Comparison of ENCODE assay signal across 7 mouse cellular contexts in genomic region chr17:29077786-29078509, GRCm38 (mm10). TPM values are rescaled to one million over a fixed set of nuclear protein-coding genes. Genes with fewer than 3 reads are reported as not detected.
A peak's percentile ranks its signal among the peaks of the same experiment; 100 is the strongest.
DNase-seq lines count a peak whose midpoint lies in the region; ATAC-seq and TF ChIP-seq lines count a peak whose summit lies in the region.

No protein-coding gene starts in this region.

- no peak for DNase-seq in thymus, adult 2 months
- no peak for DNase-seq in thymus, postnatal 0 days (ENCODE audit: low spot score)
- peak; percentile 36 for DNase-seq in hindbrain, embryonic 10.5 days (ENCODE audit: low spot score)
- peak; percentile 55 for DNase-seq in limb, embryonic 10.5 days (ENCODE audit: low spot score)

- no peaks in the 10 kb centered on the region; the same call in 1 of the 2 replicates for H3K27me3 ChIP-seq in thymus, adult 2 months (ENCODE audit: control insufficient read depth, insufficient read depth, low read length)
- peaks cover 59% of the 10 kb centered on the region for H3K27me3 ChIP-seq in hindbrain, embryonic 10.5 days (ENCODE audit: insufficient read depth, poor library complexity, severe bottlenecking)
- H3K27me3 ChIP-seq in limb, embryonic 10.5 days (ENCODE audit: low read depth, poor library complexity, severe bottlenecking) = peaks cover 50% of the 10 kb centered on the region
- H3K27me3 ChIP-seq in midbrain, embryonic 13.5 days = peaks cover 34% of the 10 kb centered on the region

- ATAC-seq in midbrain, embryonic 13.5 days = 0 out of 2 replicates have a peak, but pooled peaks have one; percentile 63
- no peak for ATAC-seq in monocyte, adult 5-6 weeks (replicated peaks; ENCODE audit: insufficient number of reproducible peaks, low FRiP score, low TSS enrichment, poor library complexity, severe bottlenecking)

- H3K4me3 ChIP-seq in thymus, adult 2 months (ENCODE audit: control insufficient read depth, insufficient read depth, low read length) = peak overlapping the region; percentile 41
- peak overlapping the region; percentile 10; the same call in 1 of the 2 replicates for H3K4me3 ChIP-seq in cortical plate, adult 2 months (ENCODE audit: insufficient read depth, low read length)
- peak overlapping the region; percentile 40 for H3K4me3 ChIP-seq in hindbrain, embryonic 10.5 days
- H3K4me3 ChIP-seq in limb, embryonic 10.5 days = peak overlapping the region; percentile 34
- H3K4me3 ChIP-seq in midbrain, embryonic 13.5 days (replicated peaks) = peak overlapping the region; percentile 12; the same call in 1 of the 2 replicates

- no peak for TF ChIP-seq POLR2A in thymus, adult 2 months (IDR thresholded peaks at IDR 0.05; ENCODE audit: control insufficient read depth, extremely low read depth, insufficient read depth, low read length, poor library complexity)
- no peak for TF ChIP-seq POLR2A in cortical plate, adult 2 months (IDR thresholded peaks at IDR 0.05; ENCODE audit: extremely low read depth, insufficient read depth, low read length)

- H3K36me3 ChIP-seq in thymus, adult 2 months (ENCODE audit: control insufficient read depth, insufficient read depth, low read length) = no peaks in the 10 kb centered on the region
- H3K36me3 ChIP-seq in hindbrain, embryonic 10.5 days = no peaks in the 10 kb centered on the region
- no peaks in the 10 kb centered on the region for H3K36me3 ChIP-seq in limb, embryonic 10.5 days
- H3K36me3 ChIP-seq in midbrain, embryonic 13.5 days = no peaks in the 10 kb centered on the region

- no peak for TF ChIP-seq CTCF in thymus, adult 2 months (IDR thresholded peaks at IDR 0.05; ENCODE audit: borderline replicate concordance, control insufficient read depth, extremely low read depth, insufficient read depth, low read length, poor library complexity)
- no peak for TF ChIP-seq CTCF in cortical plate, adult 2 months (IDR thresholded peaks at IDR 0.05; ENCODE audit: extremely low read depth, insufficient read depth, low read length)

- peak overlapping the region; percentile 37 for H3K4me2 ChIP-seq in midbrain, embryonic 13.5 days (replicated peaks)

- H3K9ac ChIP-seq in midbrain, embryonic 13.5 days (replicated peaks) = 0 out of 2 replicates have a peak overlapping the region, but pooled peaks have one; percentile 32

- peaks cover 33% of the 10 kb centered on the region for H3K4me1 ChIP-seq in thymus, adult 2 months (replicated peaks; ENCODE audit: control insufficient read depth, insufficient read depth, low read length)
- H3K4me1 ChIP-seq in cortical plate, adult 2 months (ENCODE audit: control insufficient read depth, insufficient read depth, low read length) = peaks cover 2% of the 10 kb centered on the region; the same call in 1 of the 2 replicates
- peaks cover 45% of the 10 kb centered on the region for H3K4me1 ChIP-seq in hindbrain, embryonic 10.5 days (replicated peaks)
- H3K4me1 ChIP-seq in limb, embryonic 10.5 days = peaks cover 37% of the 10 kb centered on the region
- peaks cover 35% of the 10 kb centered on the region for H3K4me1 ChIP-seq in midbrain, embryonic 13.5 days (replicated peaks)

- H3K9me3 ChIP-seq in hindbrain, embryonic 10.5 days = no peaks in the 10 kb centered on the region
- H3K9me3 ChIP-seq in limb, embryonic 10.5 days (replicated peaks) = no peaks in the 10 kb centered on the region
- no peaks in the 10 kb centered on the region for H3K9me3 ChIP-seq in midbrain, embryonic 13.5 days

- 11% methylated on average over 14 of the region's 14 CpGs for WGBS in thymus, adult 2 months
- WGBS in hindbrain, embryonic 10.5 days = 22% methylated on average over 14 of the region's 14 CpGs
- WGBS in limb, embryonic 10.5 days = 29% methylated on average over 14 of the region's 14 CpGs
- 21% methylated on average over 14 of the region's 14 CpGs for WGBS in midbrain, embryonic 13.5 days

- no peak overlapping the region for H3K27ac ChIP-seq in thymus, adult 2 months (ENCODE audit: control insufficient read depth, insufficient read depth, low read length)
- no peak overlapping the region for H3K27ac ChIP-seq in cortical plate, adult 2 months (ENCODE audit: insufficient read depth, low read length)
- H3K27ac ChIP-seq in hindbrain, embryonic 10.5 days = peak overlapping the region; percentile 67
- H3K27ac ChIP-seq in limb, embryonic 10.5 days = peak overlapping the region; percentile 51; the same call in 1 of the 2 replicates
- no peak overlapping the region for H3K27ac ChIP-seq in midbrain, embryonic 13.5 days

RNA-seq across cellular contexts. Expression of gene Cdkn1a, which starts 12.8 kb away (rescaled TPM):
- 28.4 and 31.1 TPM in 2 replicates for polyA plus RNA-seq in thymus, adult 2 months (2012; rRNA removed)
- polyA plus RNA-seq in thymus, postnatal 0 days (2015; fragmentation: Nextera tagmentation; extraction: Ambion mirVana) = 39.3 and 39.7 TPM in 2 replicates
- 15.5 and 17.7 TPM in 2 replicates for polyA plus RNA-seq in cortical plate, adult 2 months (2012; rRNA removed)
- 29.9 and 36.0 TPM in 2 replicates for polyA plus RNA-seq in hindbrain, embryonic 10.5 days (2016; fragmentation: Nextera tagmentation; extraction: Ambion mirVana)
- 22.2 and 28.8 TPM in 2 replicates for polyA plus RNA-seq in limb, embryonic 10.5 days (2016; fragmentation: Nextera tagmentation; extraction: Ambion mirVana)
- 47.1 and 47.4 TPM in 2 replicates for polyA plus RNA-seq in midbrain, embryonic 13.5 days (2015; fragmentation: Nextera tagmentation; extraction: Ambion mirVana)
- total RNA-seq in monocyte, adult 5-6 weeks (2017) = 10.7 to 29.2 TPM (median 15.7 TPM) in 3 replicates

RNA-seq across cellular contexts. Expression of gene Rab44, which starts 36.0 kb away (rescaled TPM):
- 8.3 and 8.9 TPM in 2 replicates for polyA plus RNA-seq in thymus, adult 2 months (2012; rRNA removed)
- 4.9 and 5.4 TPM in 2 replicates for polyA plus RNA-seq in thymus, postnatal 0 days (2015; fragmentation: Nextera tagmentation; extraction: Ambion mirVana)
- polyA plus RNA-seq in cortical plate, adult 2 months (2012; rRNA removed) = 0.13 and 0.19 TPM in 2 replicates
- 0.04 TPM in 1 of 2 replicates, not detected in the other for polyA plus RNA-seq in hindbrain, embryonic 10.5 days (2016; fragmentation: Nextera tagmentation; extraction: Ambion mirVana)
- polyA plus RNA-seq in limb, embryonic 10.5 days (2016; fragmentation: Nextera tagmentation; extraction: Ambion mirVana) = 0.11 and 0.26 TPM in 2 replicates
- polyA plus RNA-seq in midbrain, embryonic 13.5 days (2015; fragmentation: Nextera tagmentation; extraction: Ambion mirVana) = not detected in 2 replicates
- 19.9 to 98.4 TPM (median 83.3 TPM) in 3 replicates for total RNA-seq in monocyte, adult 5-6 weeks (2017)

RNA-seq across cellular contexts. Expression of gene Srsf3, which starts 45.5 kb away (rescaled TPM):
- 544 TPM in 2 replicates for polyA plus RNA-seq in thymus, adult 2 months (2012; rRNA removed)
- 723 and 729 TPM in 2 replicates for polyA plus RNA-seq in thymus, postnatal 0 days (2015; fragmentation: Nextera tagmentation; extraction: Ambion mirVana)
- 107 and 110 TPM in 2 replicates for polyA plus RNA-seq in cortical plate, adult 2 months (2012; rRNA removed)
- 723 and 795 TPM in 2 replicates for polyA plus RNA-seq in hindbrain, embryonic 10.5 days (2016; fragmentation: Nextera tagmentation; extraction: Ambion mirVana)
- polyA plus RNA-seq in limb, embryonic 10.5 days (2016; fragmentation: Nextera tagmentation; extraction: Ambion mirVana) = 820 and 832 TPM in 2 replicates
- 590 and 618 TPM in 2 replicates for polyA plus RNA-seq in midbrain, embryonic 13.5 days (2015; fragmentation: Nextera tagmentation; extraction: Ambion mirVana)
- total RNA-seq in monocyte, adult 5-6 weeks (2017) = 679 to 753 TPM (median 702 TPM) in 3 replicates

Comparison
In these comparisons a context has a peak if more than half of its experiments do, and no peak if none do; other contexts are left out.
1. DNase-seq: peak in hindbrain, embryonic 10.5 days (single experiment) and limb, embryonic 10.5 days (single experiment); none in thymus, adult 2 months (single experiment) and thymus, postnatal 0 days (single experiment).
2. H3K27ac ChIP-seq: peak in hindbrain, embryonic 10.5 days (single experiment) and limb, embryonic 10.5 days (single experiment); none in thymus, adult 2 months (single experiment), cortical plate, adult 2 months (single experiment) and midbrain, embryonic 13.5 days (single experiment).
3. Peak in every context shown above with its lines, with median percentiles within 50 percentile points of each other: H3K4me3 ChIP-seq.